ENCODE assay signal across 10 mouse cellular contexts in genomic region chr6:47810181-47810580, GRCm38 (mm10). TPM values are rescaled to one million over a fixed set of nuclear protein-coding genes. Genes with fewer than 3 reads are reported as not detected.
DNase-seq lines count a peak whose midpoint lies in the region; ATAC-seq and TF ChIP-seq lines count a peak whose summit lies in the region.
"Had no signal": no experiment of that assay in that cellular context is flagged by ENCODE, and none has a peak within 500 bp of the region (broad histone marks: within the 10 kb centered on the region; RNA-seq: fewer than 3 reads in every experiment).

No protein-coding gene starts in this region.

- no peaks in the 10 kb centered on the region for H3K27me3 ChIP-seq in kidney, postnatal 0 days (ENCODE audit: insufficient read depth, low read length)
- no peaks in the 10 kb centered on the region for H3K27me3 ChIP-seq in hindbrain, embryonic 12.5 days
- no peaks in the 10 kb centered on the region for H3K27me3 ChIP-seq in midbrain, embryonic 16.5 days (ENCODE audit: control insufficient read depth, insufficient read depth, low read depth, low read length)
- H3K27me3 ChIP-seq: Patski had no signal

- no peak; the same call in 1 of the 2 replicates for TF ChIP-seq CTCF in kidney, postnatal 0 days (IDR thresholded peaks at IDR 0.05; ENCODE audit: low read depth)

- H3K9me3 ChIP-seq in kidney, postnatal 0 days (replicated peaks; ENCODE audit: low read length), result no peaks in the 10 kb centered on the region
- no peaks in the 10 kb centered on the region for H3K9me3 ChIP-seq in hindbrain, embryonic 12.5 days (replicated peaks)
- no peaks in the 10 kb centered on the region for H3K9me3 ChIP-seq in midbrain, embryonic 16.5 days (replicated peaks; ENCODE audit: control insufficient read depth, low read length, poor library complexity, severe bottlenecking)

- peaks cover 5% of the 10 kb centered on the region for H3K4me1 ChIP-seq in kidney, postnatal 0 days (replicated peaks; ENCODE audit: insufficient read depth, low read length)
- H3K4me1 ChIP-seq in hindbrain, embryonic 12.5 days, result peaks cover 31% of the 10 kb centered on the region
- H3K4me1 ChIP-seq in midbrain, embryonic 16.5 days (ENCODE audit: control insufficient read depth, insufficient read depth, low read length), result peaks cover 28% of the 10 kb centered on the region

- no peak overlapping the region for H3K27ac ChIP-seq in kidney, postnatal 0 days
- no peak overlapping the region for H3K27ac ChIP-seq in hindbrain, embryonic 12.5 days
- H3K27ac ChIP-seq in midbrain, embryonic 16.5 days (ENCODE audit: low read length), result no peak overlapping the region

- no peak for DNase-seq in kidney, postnatal 0 days (ENCODE audit: low spot score)
- no peak for DNase-seq in kidney, postnatal 10 days
- DNase-seq in R1 (ENCODE audit: low read depth, low spot score), result peak; percentile 41
- no peak for DNase-seq in adrenal gland, adult 8-10 months
- DNase-seq in cerebellum, postnatal 4 days (ENCODE audit: low spot score in 2 of 2), result no peak
- DNase-seq in kidney, postnatal 14 days, result no peak
- DNase-seq: kidney, postnatal 25 days had no signal

- no peak overlapping the region for H3K4me3 ChIP-seq in kidney, postnatal 0 days (replicated peaks; ENCODE audit: low read depth, low read length)
- H3K4me3 ChIP-seq in hindbrain, embryonic 12.5 days, result no peak overlapping the region
- no peak overlapping the region for H3K4me3 ChIP-seq in midbrain, embryonic 16.5 days (ENCODE audit: low read depth, low read length)

- peaks cover 18% of the 10 kb centered on the region for H3K36me3 ChIP-seq in kidney, postnatal 0 days (ENCODE audit: insufficient read depth, low read length)
- peaks cover 18% of the 10 kb centered on the region for H3K36me3 ChIP-seq in hindbrain, embryonic 12.5 days
- H3K36me3 ChIP-seq in midbrain, embryonic 16.5 days (ENCODE audit: control insufficient read depth, insufficient read depth, low read length), result peaks cover 16% of the 10 kb centered on the region

- no peak overlapping the region for H3K9ac ChIP-seq in kidney, postnatal 0 days (ENCODE audit: low read depth, low read length)
- no peak overlapping the region for H3K9ac ChIP-seq in hindbrain, embryonic 12.5 days
- H3K9ac ChIP-seq in midbrain, embryonic 16.5 days (ENCODE audit: low read depth, low read length), result 0 out of 2 replicates have a peak overlapping the region, but pooled peaks have one; percentile 20

- H3K4me2 ChIP-seq in kidney, postnatal 0 days (ENCODE audit: low read length), result 0 out of 2 replicates have a peak overlapping the region, but pooled peaks have one; percentile 3
- peak overlapping the region; percentile 21 for H3K4me2 ChIP-seq in hindbrain, embryonic 12.5 days (replicated peaks)
- H3K4me2 ChIP-seq in midbrain, embryonic 16.5 days (ENCODE audit: low read length), result peak overlapping the region; percentile 23; the same call in 1 of the 2 replicates

- WGBS in kidney, postnatal 0 days, result 65% methylated on average over 2 of the region's 2 CpGs
- 89% methylated on average over 2 of the region's 2 CpGs for WGBS in hindbrain, embryonic 12.5 days
- 80% methylated on average over 2 of the region's 2 CpGs for WGBS in midbrain, embryonic 16.5 days

- no peak for ATAC-seq in kidney, postnatal 0 days (replicated peaks; ENCODE audit: low FRiP score, low read depth)
- ATAC-seq in hindbrain, embryonic 12.5 days (ENCODE audit: low FRiP score), result no peak
- ATAC-seq in midbrain, embryonic 16.5 days, result no peak
- ATAC-seq: Patski had no signal

RNA-seq across cellular contexts. Expression of gene Pdia4, which starts 3.0 kb away (rescaled TPM):
- 209 and 245 TPM in 2 replicates for polyA plus RNA-seq in kidney, postnatal 0 days (2015; fragmentation: Nextera tagmentation; extraction: Ambion mirVana)
- polyA plus RNA-seq in hindbrain, embryonic 12.5 days (2016; fragmentation: Nextera tagmentation; extraction: Ambion mirVana), result 236 and 258 TPM in 2 replicates
- 147 and 150 TPM in 2 replicates for polyA plus RNA-seq in midbrain, embryonic 16.5 days (2015; fragmentation: Nextera tagmentation; extraction: Ambion mirVana)
- total RNA-seq in adrenal gland, adult 8-10 months (2022), result 100 to 1,000 TPM in 2 of 4 experiments, 10 to 100 TPM in 2; 98.3 to 114 (median 107) TPM

RNA-seq across cellular contexts. Expression of gene Zfp786, which starts 20.5 kb away (rescaled TPM):
- 1.9 and 2.1 TPM in 2 replicates for polyA plus RNA-seq in kidney, postnatal 0 days (2015; fragmentation: Nextera tagmentation; extraction: Ambion mirVana)
- 12.1 and 12.7 TPM in 2 replicates for polyA plus RNA-seq in hindbrain, embryonic 12.5 days (2016; fragmentation: Nextera tagmentation; extraction: Ambion mirVana)
- polyA plus RNA-seq in midbrain, embryonic 16.5 days (2015; fragmentation: Nextera tagmentation; extraction: Ambion mirVana), result 19.5 and 20.9 TPM in 2 replicates
- total RNA-seq in adrenal gland, adult 8-10 months (2022), result 1 to 10 TPM; 1.0 to 1.8 (median 1.5) TPM

RNA-seq across cellular contexts. Expression of gene Zfp398, which starts 25.3 kb away (rescaled TPM):
- 6.7 TPM in 2 replicates for polyA plus RNA-seq in kidney, postnatal 0 days (2015; fragmentation: Nextera tagmentation; extraction: Ambion mirVana)
- polyA plus RNA-seq in hindbrain, embryonic 12.5 days (2016; fragmentation: Nextera tagmentation; extraction: Ambion mirVana), result 14.0 and 15.1 TPM in 2 replicates
- polyA plus RNA-seq in midbrain, embryonic 16.5 days (2015; fragmentation: Nextera tagmentation; extraction: Ambion mirVana), result 18.9 and 19.6 TPM in 2 replicates
- total RNA-seq in adrenal gland, adult 8-10 months (2022), result 10 to 100 TPM; 15.0 to 19.0 (median 17.3) TPM
